Mouse (Mus musculus): ENCODE data around the gene AU040320.

AU040320 gene

DNA sequence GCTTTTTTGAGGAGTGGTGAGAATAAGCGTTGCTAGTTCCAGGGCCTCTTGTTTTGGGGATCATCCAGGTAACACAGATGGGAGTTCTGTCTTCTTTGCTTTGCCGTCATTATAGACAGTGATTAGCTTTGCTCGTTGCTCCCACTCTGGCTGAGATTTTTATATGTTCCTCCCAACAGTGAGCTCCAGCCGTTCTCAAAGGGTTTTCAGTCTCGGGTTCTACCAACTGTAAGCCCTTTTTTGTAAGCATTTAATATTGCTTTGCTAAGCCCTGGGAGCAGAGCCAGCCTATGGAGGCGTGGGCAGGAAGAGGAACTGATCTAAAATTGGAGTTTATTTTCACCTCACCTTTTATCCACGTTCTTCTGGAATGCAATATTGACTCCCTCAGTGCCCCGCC is 29.7 kb downstream of the AU040320 start:
- DNase-seq (ENCODE audit: low spot score) = no peak

DNA sequence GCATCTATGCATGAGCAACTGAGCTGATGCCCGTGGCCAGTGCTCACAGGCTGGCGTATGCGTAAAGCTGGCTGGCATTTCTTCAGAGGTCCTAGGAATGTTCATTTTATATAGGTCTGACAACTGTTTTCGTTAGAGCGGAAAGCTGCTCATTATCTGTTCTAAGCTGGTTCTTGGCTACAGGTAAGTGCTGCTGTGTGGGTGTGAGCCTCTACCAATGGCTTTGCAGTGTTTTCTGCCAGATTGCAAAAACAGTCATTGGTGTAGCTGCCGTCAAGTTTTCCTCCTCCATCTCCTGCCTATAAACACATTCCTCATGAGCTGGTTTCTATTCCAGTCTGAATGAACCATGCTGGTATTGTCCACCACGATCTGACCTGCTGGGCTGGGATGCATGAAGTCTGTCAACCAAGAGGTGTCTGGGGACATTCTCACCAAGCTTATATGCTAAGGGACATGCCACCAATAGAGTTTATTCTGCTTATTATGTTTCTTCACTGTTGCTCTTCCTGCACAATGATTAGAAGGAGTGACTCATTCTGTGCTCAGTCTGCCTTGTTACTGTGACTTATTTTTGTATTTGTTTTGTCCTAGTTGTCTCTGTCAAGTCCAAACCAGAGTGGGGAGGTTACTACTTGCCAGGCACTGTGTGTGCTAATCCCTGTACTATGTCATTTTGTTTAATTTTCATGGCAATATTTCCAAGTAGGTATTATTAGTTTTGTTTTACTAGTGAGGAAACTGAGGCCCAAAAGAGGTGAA is 39.2 kb downstream of the AU040320 start:
- DNase-seq (ENCODE audit: low spot score) = no peak

DNA sequence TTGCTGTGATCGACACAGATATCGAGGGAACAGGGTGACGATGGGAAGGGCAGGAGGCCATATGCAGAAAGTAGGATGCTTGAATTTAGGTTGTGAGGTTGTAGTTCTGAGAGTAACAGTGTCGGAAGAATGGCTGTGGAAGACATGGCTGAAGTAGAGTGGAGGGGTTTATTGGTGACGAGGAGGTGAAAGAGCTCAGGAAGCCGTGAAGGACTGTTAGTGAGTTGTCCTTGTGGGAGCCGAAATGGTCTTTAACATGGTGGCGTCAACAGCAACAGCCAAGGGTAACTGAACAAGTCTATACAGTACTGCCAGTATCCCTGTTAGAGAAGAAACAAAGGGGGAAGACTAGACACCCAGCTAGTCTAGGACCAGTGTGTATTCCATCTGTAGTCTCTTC is 48.8 kb downstream of the AU040320 start:
- DNase-seq (ENCODE audit: low spot score) = no peak

DNA sequence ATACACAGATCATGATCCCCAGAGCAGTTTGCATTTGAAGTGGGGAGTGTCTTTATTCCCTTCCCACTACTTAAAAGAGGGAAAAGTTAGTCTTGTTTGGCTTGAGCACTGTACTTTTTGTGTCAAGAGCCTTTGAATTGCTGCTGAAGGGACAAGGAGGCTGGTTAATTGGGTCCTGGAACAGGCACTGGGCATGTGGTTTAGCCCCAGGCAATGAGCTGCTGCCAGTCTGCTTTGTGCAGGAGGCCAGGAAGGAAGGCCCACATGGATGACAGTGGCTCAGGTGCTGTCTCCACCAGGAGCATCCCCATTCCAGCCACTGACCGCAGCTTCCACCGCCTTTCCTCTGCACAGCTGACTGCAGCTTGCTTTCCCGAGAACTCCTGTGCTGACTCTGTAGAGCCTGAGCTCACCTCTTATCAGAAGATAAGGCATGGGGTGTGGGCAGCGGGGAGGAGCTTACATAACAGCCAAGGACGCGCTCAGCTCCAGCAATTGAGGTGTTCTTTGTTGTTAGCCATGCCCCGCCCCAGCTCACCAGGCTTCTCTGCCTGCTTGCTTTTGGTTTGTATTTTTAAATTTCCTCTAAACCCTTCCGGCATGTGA is 50.0 kb downstream of the AU040320 start:
- no peak for DNase-seq (ENCODE audit: low spot score)

DNA sequence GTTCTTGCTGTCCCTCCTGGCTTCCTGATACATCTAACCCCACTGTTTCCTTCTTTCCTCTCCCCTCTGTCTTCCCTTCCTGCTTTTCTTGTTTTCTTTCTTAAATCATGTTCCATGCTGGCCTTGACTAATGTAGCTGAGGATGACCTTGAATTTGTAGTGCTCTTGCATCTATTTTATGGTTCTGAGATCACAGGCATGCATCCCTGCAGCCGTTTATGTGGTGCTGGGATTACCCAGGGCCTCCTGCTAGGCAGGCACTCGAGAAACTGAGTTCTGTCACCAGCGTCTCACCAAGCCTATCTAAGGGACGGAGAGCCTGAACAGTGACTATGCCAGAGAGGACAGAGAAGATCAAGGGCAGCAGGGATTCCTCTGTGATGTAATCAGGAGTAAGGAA is 52.4 kb downstream of the AU040320 start:
- no peak for DNase-seq (ENCODE audit: low spot score)

DNA sequence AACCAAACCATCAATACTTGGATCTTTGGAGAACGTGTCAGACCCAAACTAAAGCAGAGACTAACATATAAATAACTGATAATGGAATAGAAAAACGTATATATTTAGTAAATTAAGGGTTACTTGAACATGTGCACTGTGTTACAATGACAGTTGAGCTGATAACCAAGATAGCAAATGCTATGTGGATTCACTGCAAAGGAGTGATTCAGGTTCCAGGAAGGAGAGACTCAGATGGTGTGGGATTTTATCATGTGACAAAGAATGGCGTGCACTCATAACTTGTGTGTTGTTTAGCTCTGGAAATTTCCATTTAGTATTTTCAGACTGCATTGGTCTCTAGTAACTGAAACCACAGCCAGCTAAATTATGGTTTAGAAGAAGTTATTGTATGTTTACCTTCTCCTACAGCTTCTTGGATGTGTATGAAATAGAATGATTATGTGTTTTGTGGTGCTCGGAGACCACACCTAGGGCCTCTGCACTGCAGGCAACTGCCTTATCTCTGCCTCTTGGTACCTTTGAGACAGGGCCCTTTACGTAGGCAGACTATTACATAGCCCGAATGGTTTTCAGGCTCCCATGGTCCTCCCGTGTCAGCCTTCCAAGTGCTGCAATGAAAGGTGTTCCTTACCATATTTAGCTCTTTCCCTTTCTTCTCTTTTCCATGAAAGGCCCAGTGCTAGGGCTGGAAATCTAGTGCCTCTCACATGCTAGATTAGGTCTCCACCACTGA is 53.5 kb downstream of the AU040320 start:
- DNase-seq (ENCODE audit: low spot score) = no peak

DNA sequence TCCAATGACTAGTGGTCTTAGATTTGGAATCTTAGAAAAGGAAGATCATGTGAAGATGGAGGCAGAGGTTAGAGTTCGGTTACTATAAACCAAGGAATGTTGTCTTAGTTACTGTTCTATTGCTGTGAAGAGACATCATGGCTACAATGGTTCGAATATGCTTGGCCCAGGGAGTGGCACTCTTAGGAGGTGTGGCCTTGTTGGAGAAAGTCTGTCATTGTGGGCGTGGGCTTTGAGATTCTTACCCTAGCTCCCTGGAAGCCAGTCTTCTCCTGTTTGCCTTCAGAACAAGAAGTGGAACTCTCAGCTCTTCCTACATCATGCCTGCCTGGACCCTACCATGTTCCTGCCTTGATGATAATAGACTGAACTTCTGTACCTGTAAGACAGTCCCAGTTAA is 57.2 kb downstream of the AU040320 start:
- DNase-seq (ENCODE audit: low spot score) = no peak

DNA sequence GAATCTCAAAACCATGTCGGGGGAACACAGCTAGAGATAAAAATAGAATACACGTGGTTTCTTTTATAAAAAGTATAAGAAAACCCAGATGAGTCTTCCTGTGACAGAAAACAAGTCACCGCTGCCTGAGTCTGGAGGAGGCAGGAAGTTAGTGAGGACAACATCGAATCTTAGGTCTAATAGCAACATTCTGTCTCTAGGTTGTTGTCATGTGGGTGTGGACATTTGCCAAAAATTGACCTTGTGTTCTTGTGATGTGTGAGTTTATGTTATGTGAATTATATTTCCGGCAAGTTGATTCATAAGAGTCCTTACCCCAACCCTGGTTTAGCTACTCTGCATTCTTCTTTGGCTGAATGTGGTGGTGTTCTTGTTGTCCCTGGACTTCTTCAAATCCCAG is 59.9 kb downstream of the AU040320 start:
- DNase-seq (ENCODE audit: low spot score) = no peak

DNA sequence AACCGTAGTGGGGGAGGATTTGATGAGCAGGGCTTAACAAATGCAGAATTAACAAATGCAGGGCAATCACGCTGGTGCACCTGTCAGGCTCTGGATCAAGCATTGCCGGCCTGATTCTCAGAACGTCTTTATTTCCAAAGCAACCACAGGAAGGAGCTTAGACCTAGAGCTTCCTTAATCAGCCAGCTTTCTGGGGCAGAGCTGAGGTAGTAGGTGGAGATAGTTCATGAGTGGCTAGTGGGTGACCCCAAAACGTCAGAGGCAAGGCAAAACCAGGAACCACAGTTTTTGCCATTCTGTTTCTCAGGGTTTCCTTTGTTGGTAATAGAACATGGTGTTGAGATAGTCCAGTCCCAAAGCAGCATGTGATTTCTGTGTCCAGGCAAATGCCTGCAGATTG is 61.5 kb downstream of the AU040320 start:
- DNase-seq (ENCODE audit: low spot score) = no peak

DNA sequence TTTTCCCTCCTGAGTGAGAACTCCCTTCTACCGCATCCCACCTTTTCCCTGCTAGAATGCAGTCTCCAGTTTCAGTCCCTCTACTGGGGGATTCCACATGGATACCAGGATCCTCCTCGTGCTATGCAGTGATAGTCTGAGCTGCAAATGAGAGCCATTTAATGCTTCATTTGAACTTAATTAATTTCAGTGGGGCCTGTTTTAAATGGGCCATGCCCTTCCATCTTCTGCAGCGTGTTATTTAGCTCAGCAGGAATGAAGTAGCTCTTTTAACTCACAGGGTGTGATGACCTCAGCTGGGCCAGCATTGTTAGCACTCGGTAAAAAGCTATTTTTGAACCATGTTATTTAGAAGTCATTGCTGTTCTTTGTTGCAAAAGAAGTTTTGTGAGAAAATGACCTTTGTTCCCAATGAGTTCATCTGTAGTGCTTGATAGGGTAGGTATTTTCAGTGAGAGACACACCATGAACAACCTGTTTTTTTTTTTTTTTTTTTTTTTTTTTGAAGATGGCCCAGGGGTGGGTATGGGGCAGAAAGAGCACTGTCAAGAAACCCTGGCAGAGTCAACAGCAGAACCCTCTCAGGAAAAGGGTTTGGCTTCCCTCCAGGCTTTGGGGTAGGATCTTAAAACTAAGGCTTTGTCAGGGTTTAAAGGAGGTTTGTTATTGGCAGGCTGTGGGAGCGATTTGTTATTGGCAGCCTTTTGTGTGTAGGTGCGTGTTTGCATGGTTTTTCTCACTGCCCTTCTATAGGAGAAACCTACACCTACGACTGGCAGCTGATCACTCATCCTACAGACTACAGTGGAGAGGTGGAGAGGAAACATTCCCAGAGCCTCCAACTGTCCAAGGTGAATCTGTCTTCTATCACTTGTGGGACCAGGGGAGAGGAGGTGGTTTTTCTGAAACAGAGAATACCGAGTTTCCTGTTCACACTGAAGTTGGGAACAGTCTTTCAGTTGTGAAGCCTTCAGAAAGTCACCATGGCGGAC is 69.8 kb downstream of the AU040320 start:
- DNase-seq (ENCODE audit: low spot score) = no peak

DNA sequence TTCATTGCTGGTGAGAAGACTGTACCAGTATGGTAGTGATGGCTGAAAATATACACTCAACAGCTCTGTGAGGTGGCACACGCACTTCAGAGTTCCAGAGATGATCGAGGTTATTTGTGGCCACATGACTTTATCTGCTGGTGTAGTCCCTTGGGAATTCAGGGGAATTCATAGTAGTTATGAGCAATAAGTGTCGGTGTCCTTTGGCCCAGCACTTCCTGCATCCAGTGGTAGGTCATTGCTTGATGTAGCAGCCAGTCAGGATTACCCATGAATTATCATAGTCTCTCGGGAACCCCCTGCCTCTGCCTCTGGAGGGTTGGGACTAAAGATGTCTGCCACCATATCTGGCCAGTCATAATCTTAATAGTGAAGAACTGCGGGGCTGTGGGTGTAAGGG is 70.6 kb downstream of the AU040320 start:
- DNase-seq (ENCODE audit: low spot score) = no peak

DNA sequence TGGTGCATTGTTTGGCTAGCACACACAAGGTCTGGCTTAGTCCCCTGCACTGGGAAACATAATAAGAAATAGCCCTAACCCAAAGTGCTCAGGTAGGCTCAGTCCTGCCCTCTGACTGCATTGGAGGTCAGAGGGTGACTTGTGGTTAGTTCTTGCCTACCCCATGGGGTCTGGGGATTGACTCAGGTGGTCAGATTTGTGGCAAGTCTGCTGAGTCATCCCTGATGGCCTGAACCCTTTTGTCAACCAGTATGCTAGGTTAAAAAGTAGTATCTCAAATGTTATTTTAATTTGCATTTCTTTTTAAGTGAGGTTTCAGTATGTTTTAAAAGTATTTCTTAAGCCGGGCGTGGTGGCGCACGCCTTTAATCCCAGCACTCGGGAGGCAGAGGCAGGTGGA is 77.8 kb downstream of the AU040320 start:
- DNase-seq (ENCODE audit: low spot score) = no peak

DNA sequence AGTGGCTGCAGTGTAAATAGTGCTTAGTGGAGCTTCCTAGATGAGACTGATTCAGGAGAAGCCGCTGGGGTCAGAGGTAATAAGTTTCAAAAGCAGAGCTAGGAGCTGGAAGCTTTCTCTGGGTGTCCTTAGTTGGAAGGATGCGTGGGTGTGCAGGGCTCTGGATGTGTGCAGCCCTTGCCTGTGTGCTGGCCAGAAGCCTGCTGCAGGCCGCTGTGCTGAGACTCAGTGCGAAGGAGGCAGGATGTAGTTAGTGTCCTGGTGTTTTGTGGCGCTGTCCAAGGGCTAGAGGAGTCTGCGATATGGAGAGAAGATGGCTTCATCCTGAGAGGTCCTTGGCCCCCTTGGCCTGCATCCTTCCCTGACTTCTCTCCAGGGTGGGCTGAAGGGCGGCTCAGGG is 85.5 kb downstream of the AU040320 start:
- no peak for DNase-seq (ENCODE audit: low spot score)

DNA sequence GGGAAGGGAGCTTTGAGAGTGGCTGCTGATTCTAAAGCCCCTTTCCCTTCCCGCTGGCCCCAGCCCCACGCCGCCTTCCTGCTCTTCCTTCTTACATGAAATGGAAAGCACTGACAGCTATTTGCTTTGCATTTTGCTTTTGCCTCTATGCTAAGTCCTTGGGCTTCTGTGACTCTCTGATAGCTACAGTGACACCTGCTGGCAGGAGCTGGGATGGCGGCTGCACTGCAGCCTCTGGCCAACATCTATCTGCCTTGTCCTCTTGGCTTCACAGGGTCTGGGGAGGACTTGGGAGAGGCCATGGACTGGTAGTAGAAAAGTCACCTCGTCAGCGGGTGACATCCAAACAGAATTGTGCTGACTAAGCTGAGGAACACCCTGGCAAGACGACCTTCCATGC is 86.5 kb downstream of the AU040320 start:
- DNase-seq (ENCODE audit: low spot score) = peak; percentile 88

DNA sequence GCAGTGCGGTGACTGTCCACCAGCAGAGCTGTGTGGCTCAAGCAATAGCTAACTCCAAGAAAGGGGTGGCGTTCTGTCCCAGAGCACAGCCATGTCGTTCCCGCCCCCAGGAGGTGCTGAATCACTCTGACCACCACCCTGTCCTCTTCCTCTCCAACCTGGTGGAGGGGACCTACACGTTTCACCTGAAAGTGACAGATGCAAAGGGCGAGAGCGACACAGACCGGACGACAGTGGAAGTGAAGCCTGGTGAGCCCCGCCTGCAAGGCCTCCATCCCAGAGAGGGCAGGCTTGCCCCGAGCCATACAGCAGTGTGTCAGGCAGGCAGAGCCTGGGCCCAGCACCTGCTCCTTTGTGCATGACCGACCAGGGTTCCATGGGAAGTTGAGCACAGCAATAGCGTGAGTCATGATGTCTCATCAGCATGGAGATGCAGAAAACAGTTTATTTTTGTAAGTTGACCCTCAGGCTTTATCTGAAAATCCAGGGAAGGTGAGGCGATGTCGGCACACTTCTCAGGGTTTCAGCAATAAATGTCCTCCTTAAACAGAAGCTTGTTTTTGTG is 87.7 kb downstream of the AU040320 start:
- no peak for DNase-seq (ENCODE audit: low spot score)

DNA sequence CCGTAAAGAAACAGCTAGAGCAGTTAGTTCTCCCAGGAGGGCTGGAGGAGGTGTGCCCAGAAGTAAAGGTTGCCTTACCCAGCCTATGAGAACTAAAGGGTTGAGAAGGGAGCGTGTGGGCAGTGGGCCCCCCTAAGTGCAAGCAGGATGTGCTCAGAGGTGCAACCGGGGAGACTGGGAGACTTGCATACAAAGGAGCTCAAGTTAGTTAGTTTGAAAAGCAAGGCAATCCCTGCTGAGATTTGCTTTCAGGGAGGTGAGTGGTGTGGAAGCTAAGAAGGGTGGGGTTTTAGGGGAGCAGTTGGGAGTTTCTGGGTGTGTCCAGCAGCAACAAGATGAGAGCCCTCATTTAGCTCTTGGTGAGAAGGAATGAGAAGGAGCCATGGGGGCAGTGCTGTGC is 89.6 kb downstream of the AU040320 start:
- DNase-seq (ENCODE audit: low spot score) = no peak

DNA sequence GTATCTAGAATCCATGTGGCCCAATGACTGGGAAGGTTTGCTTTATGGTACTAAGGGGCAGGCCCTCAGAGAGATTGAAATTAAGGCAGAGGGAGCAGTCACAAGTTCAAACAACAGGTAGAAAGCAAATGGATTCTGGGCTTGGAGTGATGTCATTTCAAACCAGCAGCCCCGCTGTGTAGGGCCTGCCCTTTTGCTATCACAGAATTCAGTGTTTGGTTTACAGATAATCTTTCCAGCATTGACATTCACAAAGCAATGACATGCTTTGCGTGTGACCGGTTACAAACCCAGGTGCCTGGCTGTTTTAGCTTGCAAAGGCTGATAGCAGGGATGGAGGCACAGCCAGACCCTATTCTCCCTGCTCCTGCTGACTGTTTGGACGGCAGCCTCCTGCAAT is 92.3 kb downstream of the AU040320 start:
- no peak for DNase-seq (ENCODE audit: low spot score)

DNA sequence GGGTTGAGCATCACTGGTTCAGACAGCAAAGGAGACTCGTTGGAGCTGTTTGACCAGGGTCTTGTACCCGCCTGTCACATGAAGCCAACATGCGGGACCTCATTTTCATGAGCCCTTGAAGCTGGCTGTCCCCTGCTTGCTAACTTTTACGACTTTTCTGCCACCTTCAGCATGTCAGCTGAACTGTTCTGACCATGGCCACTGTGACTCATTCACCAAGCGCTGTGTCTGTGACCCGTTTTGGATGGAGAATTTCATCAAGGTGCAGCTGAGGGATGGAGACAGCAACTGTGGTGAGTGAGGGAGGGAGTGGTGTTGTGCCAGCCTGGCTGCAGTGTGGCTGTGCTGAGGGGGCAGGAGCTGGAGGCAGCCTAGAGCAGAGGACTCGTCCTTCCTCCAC is 93.6 kb downstream of the AU040320 start:
- DNase-seq (ENCODE audit: low spot score) = no peak

DNA sequence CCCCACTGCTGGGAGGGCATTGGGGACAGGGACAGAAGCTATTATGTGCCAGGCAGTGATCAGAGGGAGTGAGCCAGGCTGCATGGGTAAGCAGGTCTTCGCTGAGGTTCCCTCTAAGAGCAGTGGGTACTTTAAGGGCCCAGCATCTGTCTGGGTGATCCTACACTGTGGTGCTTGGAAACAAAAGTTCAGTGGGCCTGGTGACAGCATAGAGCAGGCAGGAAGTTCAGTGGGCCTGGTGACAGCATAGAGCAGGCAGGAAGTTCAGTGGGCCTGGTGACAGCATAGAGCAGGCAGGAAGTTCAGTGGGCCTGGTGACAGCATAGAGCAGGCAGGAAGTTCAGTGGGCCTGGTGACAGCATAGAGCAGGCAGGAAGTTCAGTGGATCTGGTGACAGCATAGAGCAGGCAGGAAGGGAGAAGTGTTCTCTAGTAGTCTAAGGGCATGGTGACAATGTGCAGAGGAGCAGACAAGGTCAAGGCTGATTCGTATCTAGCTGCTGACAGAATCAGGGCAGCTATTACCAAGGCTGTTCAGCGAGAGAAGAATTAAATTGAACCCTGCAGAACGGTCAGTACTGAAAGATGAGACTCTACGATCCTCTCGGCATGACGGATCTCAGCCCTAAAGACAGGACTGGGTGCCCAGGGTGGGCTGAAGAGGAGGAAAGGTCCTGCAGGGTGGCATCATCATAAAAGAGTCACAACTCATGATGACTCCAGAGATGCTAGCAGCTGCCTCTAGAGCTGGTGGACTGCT is 96.9 kb downstream of the AU040320 start:
- no peak for DNase-seq (ENCODE audit: low spot score)

DNA sequence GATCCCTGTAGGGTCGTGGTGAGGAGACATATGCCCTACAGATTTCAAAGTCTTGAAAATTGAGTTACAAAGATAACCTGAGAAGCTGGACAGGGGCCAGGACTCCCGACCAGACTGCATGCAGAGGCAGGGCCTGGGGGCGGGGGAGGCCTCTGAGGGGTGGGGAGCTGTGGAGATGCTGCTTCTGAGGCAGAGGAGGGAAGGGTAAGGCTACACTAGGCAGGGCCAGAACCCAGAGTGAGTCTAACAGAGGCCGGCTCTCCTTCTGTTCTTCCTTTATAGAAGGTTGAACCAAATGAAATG is 97.4 kb downstream of the AU040320 start:
- no peak for DNase-seq (ENCODE audit: low spot score)

DNA sequence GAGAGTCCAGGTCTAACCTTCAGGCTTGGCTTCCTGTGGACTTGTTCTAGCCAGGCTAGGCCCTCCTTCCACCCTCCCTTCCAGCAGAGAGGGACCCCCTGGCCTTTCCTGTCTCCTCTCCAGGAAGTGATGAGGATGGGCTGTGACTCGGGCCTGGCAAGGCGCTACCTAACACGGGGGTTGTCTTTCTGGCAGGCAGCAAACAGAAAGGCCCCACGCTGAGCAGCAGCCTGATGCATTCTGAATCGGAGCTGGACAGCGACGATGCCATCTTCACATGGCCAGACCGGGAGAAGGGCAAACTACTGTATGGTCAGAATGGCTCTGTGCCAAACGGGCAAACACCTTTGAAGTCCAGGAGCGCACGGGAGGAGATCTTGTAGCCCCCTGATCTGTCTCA is 99.6 kb downstream of the AU040320 start:
- DNase-seq (ENCODE audit: low spot score) = no peak
